ENCODE assay signal across 28 mouse cellular contexts in genomic region chr1:55186592-55187210, GRCm38 (mm10). TPM values are rescaled to one million over a fixed set of nuclear protein-coding genes. Genes with fewer than 3 reads are reported as not detected.
DNase-seq lines count a peak whose midpoint lies in the region; ATAC-seq lines count a peak whose summit lies in the region.
"Had no signal": no experiment of that assay in that cellular context is flagged by ENCODE, and none has a peak within 500 bp of the region (broad histone marks: within the 10 kb centered on the region; RNA-seq: fewer than 3 reads in every experiment).

No protein-coding gene starts in this region.

- DNase-seq in forebrain, embryonic 14.5 days (ENCODE audit: low spot score): no peak
- DNase-seq in hindbrain, embryonic 11.5 days (ENCODE audit: low spot score): no peak
- DNase-seq in embryonic facial prominence, embryonic 10.5 days (ENCODE audit: low spot score): no peak
- no peak for DNase-seq in adrenal gland, postnatal 4 days (ENCODE audit: low spot score in 2 of 2)
- DNase-seq: adrenal gland, adult 2 months; adrenal gland, postnatal 36 days; cerebellum, adult 2 months; cerebellum, postnatal 14 days; gastrocnemius, adult 2 months; gastrocnemius, postnatal 36 days; heart, adult 2 months; heart, postnatal 4 days; kidney, adult 2 months; kidney, postnatal 36 days; liver, postnatal 0 days; lung, postnatal 36 days; right cerebral cortex, postnatal 25 days had no signal

- peaks cover 3% of the 10 kb centered on the region; the same call in 1 of the 2 replicates for H3K36me3 ChIP-seq in forebrain, embryonic 14.5 days (ENCODE audit: control insufficient read depth, insufficient read depth, low read length)
- 0 out of 2 replicates have a peak, but pooled peaks cover under 1% of the 10 kb centered on the region for H3K36me3 ChIP-seq in forebrain, embryonic 13.5 days (ENCODE audit: poor library complexity, severe bottlenecking)
- H3K36me3 ChIP-seq in hindbrain, embryonic 11.5 days (ENCODE audit: control insufficient read depth, insufficient read depth, low read length): no peaks in the 10 kb centered on the region
- no peaks in the 10 kb centered on the region for H3K36me3 ChIP-seq in hindbrain, embryonic 16.5 days (ENCODE audit: control insufficient read depth, insufficient read depth, low read length)
- H3K36me3 ChIP-seq in midbrain, embryonic 12.5 days: no peaks in the 10 kb centered on the region
- no peaks in the 10 kb centered on the region for H3K36me3 ChIP-seq in midbrain, embryonic 16.5 days (ENCODE audit: control insufficient read depth, insufficient read depth, low read length)
- peaks cover 27% of the 10 kb centered on the region for H3K36me3 ChIP-seq in embryonic facial prominence, embryonic 10.5 days (replicated peaks)
- H3K36me3 ChIP-seq: liver, embryonic 12.5 days had no signal

- no peak overlapping the region for H3K4me2 ChIP-seq in forebrain, embryonic 14.5 days (ENCODE audit: low read length)
- no peak overlapping the region for H3K4me2 ChIP-seq in forebrain, embryonic 13.5 days
- H3K4me2 ChIP-seq in hindbrain, embryonic 11.5 days (replicated peaks; ENCODE audit: low read depth, low read length): no peak overlapping the region
- no peak overlapping the region for H3K4me2 ChIP-seq in hindbrain, embryonic 16.5 days (ENCODE audit: low read length)
- H3K4me2 ChIP-seq in midbrain, embryonic 12.5 days (replicated peaks): peak overlapping the region; percentile 33
- no peak overlapping the region for H3K4me2 ChIP-seq in midbrain, embryonic 16.5 days (ENCODE audit: low read length)
- H3K4me2 ChIP-seq: heart, embryonic 15.5 days; liver, embryonic 12.5 days; stomach, embryonic 15.5 days had no signal

- H3K27me3 ChIP-seq in forebrain, embryonic 14.5 days (replicated peaks; ENCODE audit: control insufficient read depth, insufficient read depth, low read length): no peaks in the 10 kb centered on the region
- H3K27me3 ChIP-seq in forebrain, embryonic 13.5 days: no peaks in the 10 kb centered on the region
- H3K27me3 ChIP-seq in hindbrain, embryonic 11.5 days (ENCODE audit: control insufficient read depth, insufficient read depth, low read length): no peaks in the 10 kb centered on the region
- no peaks in the 10 kb centered on the region for H3K27me3 ChIP-seq in hindbrain, embryonic 16.5 days (replicated peaks; ENCODE audit: control insufficient read depth, insufficient read depth, low read length)
- no peaks in the 10 kb centered on the region for H3K27me3 ChIP-seq in midbrain, embryonic 12.5 days
- no peaks in the 10 kb centered on the region for H3K27me3 ChIP-seq in midbrain, embryonic 16.5 days (ENCODE audit: control insufficient read depth, insufficient read depth, low read depth, low read length)
- H3K27me3 ChIP-seq in embryonic facial prominence, embryonic 10.5 days (replicated peaks; ENCODE audit: low read depth, poor library complexity, severe bottlenecking): no peaks in the 10 kb centered on the region
- H3K27me3 ChIP-seq: heart, embryonic 15.5 days; liver, embryonic 12.5 days; stomach, embryonic 15.5 days had no signal

- no peak overlapping the region for H3K27ac ChIP-seq in forebrain, embryonic 14.5 days (ENCODE audit: low read depth, low read length)
- no peak overlapping the region for H3K27ac ChIP-seq in forebrain, embryonic 13.5 days
- H3K27ac ChIP-seq in hindbrain, embryonic 11.5 days (ENCODE audit: low read depth, low read length): no peak overlapping the region
- H3K27ac ChIP-seq in hindbrain, embryonic 16.5 days (ENCODE audit: low read depth, low read length): no peak overlapping the region
- 0 out of 2 replicates have a peak overlapping the region, but pooled peaks have one; percentile 35 for H3K27ac ChIP-seq in midbrain, embryonic 12.5 days (replicated peaks)
- H3K27ac ChIP-seq in midbrain, embryonic 16.5 days (ENCODE audit: low read length): no peak overlapping the region
- no peak overlapping the region for H3K27ac ChIP-seq in embryonic facial prominence, embryonic 10.5 days (replicated peaks)
- H3K27ac ChIP-seq: gastrocnemius, adult 2 months; heart, adult 2 months; heart, embryonic 15.5 days; layer of hippocampus, adult 2 months; liver, embryonic 12.5 days; stomach, embryonic 15.5 days had no signal

- no peaks in the 10 kb centered on the region for H3K9me3 ChIP-seq in forebrain, embryonic 14.5 days (replicated peaks; ENCODE audit: control insufficient read depth, low read length)
- no peaks in the 10 kb centered on the region for H3K9me3 ChIP-seq in forebrain, embryonic 13.5 days (replicated peaks)
- no peaks in the 10 kb centered on the region for H3K9me3 ChIP-seq in hindbrain, embryonic 11.5 days (ENCODE audit: control insufficient read depth, low read length)
- no peaks in the 10 kb centered on the region for H3K9me3 ChIP-seq in hindbrain, embryonic 16.5 days (ENCODE audit: control insufficient read depth, low read length)
- no peaks in the 10 kb centered on the region for H3K9me3 ChIP-seq in midbrain, embryonic 12.5 days
- no peaks in the 10 kb centered on the region for H3K9me3 ChIP-seq in midbrain, embryonic 16.5 days (replicated peaks; ENCODE audit: control insufficient read depth, low read length, poor library complexity, severe bottlenecking)
- no peaks in the 10 kb centered on the region for H3K9me3 ChIP-seq in embryonic facial prominence, embryonic 10.5 days
- H3K9me3 ChIP-seq: heart, embryonic 15.5 days; liver, embryonic 12.5 days; stomach, embryonic 15.5 days had no signal

- WGBS in forebrain, embryonic 14.5 days: 17% methylated on average over 11 of the region's 11 CpGs
- WGBS in forebrain, embryonic 13.5 days: 18% methylated on average over 11 of the region's 11 CpGs
- 29% methylated on average over 11 of the region's 11 CpGs for WGBS in hindbrain, embryonic 11.5 days
- 20% methylated on average over 11 of the region's 11 CpGs for WGBS in hindbrain, embryonic 16.5 days
- 27% methylated on average over 9 of the region's 11 CpGs for WGBS in midbrain, embryonic 12.5 days
- WGBS in midbrain, embryonic 16.5 days: 14% methylated on average over 11 of the region's 11 CpGs
- WGBS in embryonic facial prominence, embryonic 10.5 days: 28% methylated on average over 11 of the region's 11 CpGs

- H3K4me1 ChIP-seq in forebrain, embryonic 14.5 days (ENCODE audit: control insufficient read depth, insufficient read depth, low read length): 0 out of 2 replicates have a peak, but pooled peaks cover 4% of the 10 kb centered on the region
- H3K4me1 ChIP-seq in forebrain, embryonic 13.5 days: no peaks in the 10 kb centered on the region
- H3K4me1 ChIP-seq in hindbrain, embryonic 11.5 days (replicated peaks; ENCODE audit: control insufficient read depth, insufficient read depth, low read length): no peaks in the 10 kb centered on the region
- no peaks in the 10 kb centered on the region for H3K4me1 ChIP-seq in hindbrain, embryonic 16.5 days (ENCODE audit: control insufficient read depth, insufficient read depth, low read depth, low read length)
- H3K4me1 ChIP-seq in midbrain, embryonic 12.5 days: peaks cover 10% of the 10 kb centered on the region
- no peaks in the 10 kb centered on the region; the same call in 1 of the 2 replicates for H3K4me1 ChIP-seq in midbrain, embryonic 16.5 days (ENCODE audit: control insufficient read depth, insufficient read depth, low read length)
- peaks cover 9% of the 10 kb centered on the region; the same call in 1 of the 2 replicates for H3K4me1 ChIP-seq in embryonic facial prominence, embryonic 10.5 days
- H3K4me1 ChIP-seq: stomach, embryonic 15.5 days had no signal

- ATAC-seq in forebrain, embryonic 14.5 days: peak; percentile 40; the same call in 1 of the 2 replicates
- no peak for ATAC-seq in forebrain, embryonic 13.5 days
- peak; percentile 73 for ATAC-seq in hindbrain, embryonic 11.5 days (ENCODE audit: low FRiP score)
- ATAC-seq in hindbrain, embryonic 16.5 days: no peak
- ATAC-seq in midbrain, embryonic 12.5 days (ENCODE audit: low FRiP score, low read depth): peak; percentile 78
- ATAC-seq in midbrain, embryonic 16.5 days: no peak
- ATAC-seq: activated CD4-positive, CD25-positive, alpha-beta regulatory T cell, adult 4 months; CD4-positive, CD25-positive, alpha-beta regulatory T cell, adult 4 months; inflammation-experienced regulatory T-cells, adult 6 months; liver, embryonic 12.5 days; liver, postnatal 0 days had no signal

- H3K4me3 ChIP-seq in forebrain, embryonic 14.5 days (ENCODE audit: low read depth, low read length): no peak overlapping the region
- H3K4me3 ChIP-seq in forebrain, embryonic 13.5 days: no peak overlapping the region
- H3K4me3 ChIP-seq in hindbrain, embryonic 11.5 days (ENCODE audit: low read depth, low read length): no peak overlapping the region
- H3K4me3 ChIP-seq in hindbrain, embryonic 16.5 days (ENCODE audit: low read length): no peak overlapping the region
- H3K4me3 ChIP-seq in midbrain, embryonic 12.5 days: no peak overlapping the region
- no peak overlapping the region for H3K4me3 ChIP-seq in midbrain, embryonic 16.5 days (ENCODE audit: low read depth, low read length)
- H3K4me3 ChIP-seq in embryonic facial prominence, embryonic 10.5 days: 0 out of 2 replicates have a peak overlapping the region, but pooled peaks have one; percentile 3
- H3K4me3 ChIP-seq: gastrocnemius, adult 2 months; heart, adult 2 months; heart, embryonic 15.5 days; layer of hippocampus, adult 2 months; liver, embryonic 12.5 days; stomach, embryonic 15.5 days had no signal

- no peak overlapping the region for H3K9ac ChIP-seq in forebrain, embryonic 14.5 days (ENCODE audit: low read length)
- H3K9ac ChIP-seq in forebrain, embryonic 13.5 days: no peak overlapping the region
- no peak overlapping the region for H3K9ac ChIP-seq in hindbrain, embryonic 11.5 days (ENCODE audit: low read depth, low read length)
- H3K9ac ChIP-seq in hindbrain, embryonic 16.5 days (ENCODE audit: low read depth, low read length): no peak overlapping the region
- no peak overlapping the region for H3K9ac ChIP-seq in midbrain, embryonic 12.5 days (replicated peaks)
- H3K9ac ChIP-seq in midbrain, embryonic 16.5 days (ENCODE audit: low read depth, low read length): no peak overlapping the region
- H3K9ac ChIP-seq: heart, embryonic 15.5 days; liver, embryonic 12.5 days; liver, postnatal 0 days; stomach, embryonic 15.5 days had no signal

RNA-seq across cellular contexts. Expression of gene Rftn2, which starts 39.9 kb away (rescaled TPM):
- 12.1 and 12.2 TPM in 2 replicates for polyA plus RNA-seq in forebrain, embryonic 14.5 days (2014; fragmentation: Nextera tagmentation; extraction: Ambion mirVana)
- 10.7 and 11.1 TPM in 2 replicates for polyA plus RNA-seq in forebrain, embryonic 13.5 days (2015; fragmentation: Nextera tagmentation; extraction: Ambion mirVana)
- polyA plus RNA-seq in hindbrain, embryonic 11.5 days (2014; fragmentation: Nextera tagmentation; extraction: Ambion mirVana): 9.7 and 10.8 TPM in 2 replicates
- polyA plus RNA-seq in hindbrain, embryonic 16.5 days (2015; fragmentation: Nextera tagmentation; extraction: Ambion mirVana): 13.0 and 15.5 TPM in 2 replicates
- polyA plus RNA-seq in midbrain, embryonic 12.5 days (2016; fragmentation: Nextera tagmentation; extraction: Ambion mirVana): 8.3 and 8.9 TPM in 2 replicates
- polyA plus RNA-seq in midbrain, embryonic 16.5 days (2015; fragmentation: Nextera tagmentation; extraction: Ambion mirVana): 7.9 and 10.6 TPM in 2 replicates
- 10.6 and 13.6 TPM in 2 replicates for polyA plus RNA-seq in embryonic facial prominence, embryonic 10.5 days (2016; fragmentation: Nextera tagmentation; extraction: Ambion mirVana)
- total RNA-seq in adrenal gland, postnatal 4 days (2021): 10 to 100 TPM; 32.7 to 33.0 TPM

RNA-seq across cellular contexts. Expression of gene Mars2, which starts 50.3 kb away (rescaled TPM):
- 3.0 and 4.5 TPM in 2 replicates for polyA plus RNA-seq in forebrain, embryonic 14.5 days (2014; fragmentation: Nextera tagmentation; extraction: Ambion mirVana)
- 3.4 and 3.8 TPM in 2 replicates for polyA plus RNA-seq in forebrain, embryonic 13.5 days (2015; fragmentation: Nextera tagmentation; extraction: Ambion mirVana)
- polyA plus RNA-seq in hindbrain, embryonic 11.5 days (2014; fragmentation: Nextera tagmentation; extraction: Ambion mirVana): 2.7 TPM in 2 replicates
- polyA plus RNA-seq in hindbrain, embryonic 16.5 days (2015; fragmentation: Nextera tagmentation; extraction: Ambion mirVana): 3.5 and 3.7 TPM in 2 replicates
- polyA plus RNA-seq in midbrain, embryonic 12.5 days (2016; fragmentation: Nextera tagmentation; extraction: Ambion mirVana): 4.0 TPM in 2 replicates
- 3.7 and 4.0 TPM in 2 replicates for polyA plus RNA-seq in midbrain, embryonic 16.5 days (2015; fragmentation: Nextera tagmentation; extraction: Ambion mirVana)
- polyA plus RNA-seq in embryonic facial prominence, embryonic 10.5 days (2016; fragmentation: Nextera tagmentation; extraction: Ambion mirVana): 3.2 and 3.4 TPM in 2 replicates
- total RNA-seq in adrenal gland, postnatal 4 days (2021): 1 to 10 TPM; 5.2 to 6.0 TPM

RNA-seq across cellular contexts. Expression of gene Mob4, which starts 55.7 kb away (rescaled TPM):
- 173 and 187 TPM in 2 replicates for polyA plus RNA-seq in forebrain, embryonic 14.5 days (2014; fragmentation: Nextera tagmentation; extraction: Ambion mirVana)
- 191 and 198 TPM in 2 replicates for polyA plus RNA-seq in forebrain, embryonic 13.5 days (2015; fragmentation: Nextera tagmentation; extraction: Ambion mirVana)
- 176 and 183 TPM in 2 replicates for polyA plus RNA-seq in hindbrain, embryonic 11.5 days (2014; fragmentation: Nextera tagmentation; extraction: Ambion mirVana)
- polyA plus RNA-seq in hindbrain, embryonic 16.5 days (2015; fragmentation: Nextera tagmentation; extraction: Ambion mirVana): 158 and 160 TPM in 2 replicates
- polyA plus RNA-seq in midbrain, embryonic 12.5 days (2016; fragmentation: Nextera tagmentation; extraction: Ambion mirVana): 158 and 161 TPM in 2 replicates
- 171 and 194 TPM in 2 replicates for polyA plus RNA-seq in midbrain, embryonic 16.5 days (2015; fragmentation: Nextera tagmentation; extraction: Ambion mirVana)
- polyA plus RNA-seq in embryonic facial prominence, embryonic 10.5 days (2016; fragmentation: Nextera tagmentation; extraction: Ambion mirVana): 129 and 137 TPM in 2 replicates
- total RNA-seq in adrenal gland, postnatal 4 days (2021): 100 to 1,000 TPM; 175 to 181 TPM

Comparison
In these comparisons a context has a peak if more than half of its experiments do, and no peak if none do; other contexts are left out.
1. ATAC-seq: peak in forebrain, embryonic 14.5 days (single experiment), hindbrain, embryonic 11.5 days (single experiment) and midbrain, embryonic 12.5 days (single experiment); none in forebrain, embryonic 13.5 days (single experiment), hindbrain, embryonic 16.5 days (single experiment) and midbrain, embryonic 16.5 days (single experiment).